Mouse (Mus musculus) intestine, postnatal 0 days (tissue): Measurements from ENCODE around the gene Shisal1. TPM values are rescaled to one million over a fixed set of nuclear protein-coding genes. Genes with fewer than 3 reads are reported as not detected.
A peak's percentile ranks its signal among the peaks of the same experiment; 100 is the strongest.

Experiments
- ATAC-seq: fragments of 200-750 bp; cut with Nextera tagmentation; 2 replicates; pipeline ENCODE4 v1.8.0; 2017; ENCODE audit warnings: mild to moderate bottlenecking, moderate TSS enrichment, moderate library complexity
- H3K27ac ChIP-seq: fragments of 300-500 bp; sonication (generic); 2 replicates; pipeline ENCODE4 v1.5.1; 2014; ENCODE audit warnings: mild to moderate bottlenecking, low read depth, low read length, moderate library complexity
- H3K27me3 ChIP-seq: fragments of 300-500 bp; sonication (generic); replicated peaks from 2 replicates; pipeline ENCODE4 v1.6.1; 2014; ENCODE audit warnings: low read length, mixed read lengths; ENCODE audit not compliant: control insufficient read depth, insufficient read depth
- H3K36me3 ChIP-seq: fragments of 300-500 bp; sonication (generic); 2 replicates; pipeline ENCODE4 v1.6.1; 2014; ENCODE audit warnings: mild to moderate bottlenecking, moderate library complexity; ENCODE audit not compliant: control insufficient read depth, insufficient read depth
- H3K4me1 ChIP-seq: fragments of 300-500 bp; sonication (generic); replicated peaks from 2 replicates; pipeline ENCODE4 v1.6.1; 2014; ENCODE audit warnings: antibody characterized with exemption, low read length, mixed read lengths; ENCODE audit not compliant: control insufficient read depth, insufficient read depth
- H3K4me2 ChIP-seq: fragments of 300-500 bp; sonication (generic); replicated peaks from 2 replicates; pipeline ENCODE4 v1.6.1; 2014; ENCODE audit warnings: low read depth, mild to moderate bottlenecking, moderate library complexity
- H3K4me3 ChIP-seq: fragments of 300-500 bp; sonication (generic); 2 replicates; pipeline ENCODE4 v1.5.1; 2014; ENCODE audit warnings: low read depth, low read length
- H3K9ac ChIP-seq: fragments of 300-500 bp; sonication (generic); 2 replicates; pipeline ENCODE4 v1.6.1; 2014; ENCODE audit warnings: mild to moderate bottlenecking, low read depth, low read length
- H3K9me3 ChIP-seq: fragments of 300-500 bp; sonication (generic); 2 replicates; pipeline ENCODE4 v1.6.1; 2016; ENCODE audit warnings: mixed run types; ENCODE audit not compliant: control insufficient read depth
- CTCF ChIP-seq: sonication (generic); IDR thresholded peaks from 2 replicates; pipeline ENCODE4 v1.5.1; 2016; ENCODE audit warnings: low read depth, mild to moderate bottlenecking, control low read depth, antibody characterized with exemption, moderate library complexity
- WGBS: fragments of 180-500 bp; shearing (Covaris S2); extraction: QIAGEN DNeasy Blood & Tissue Kit; methylation state at CpG from one replicate; pipeline ENCODE4 v1.1.7; 2014; 5-methylcytosine and 5-hydroxymethylcytosine counted together
- polyA plus RNA-seq: library from polyadenylated mRNA; unstranded; fragments of >200 nt; fragmentation: Nextera tagmentation; extraction: Ambion mirVana; gene quantifications from 2 replicates; pipeline ENCODE4 v1.2.1, GENCODE M21; 2015

Shisal1 gene
- polyA plus RNA-seq, 1 experiment from 2014 or later, result 0.70 TPM

DNA sequence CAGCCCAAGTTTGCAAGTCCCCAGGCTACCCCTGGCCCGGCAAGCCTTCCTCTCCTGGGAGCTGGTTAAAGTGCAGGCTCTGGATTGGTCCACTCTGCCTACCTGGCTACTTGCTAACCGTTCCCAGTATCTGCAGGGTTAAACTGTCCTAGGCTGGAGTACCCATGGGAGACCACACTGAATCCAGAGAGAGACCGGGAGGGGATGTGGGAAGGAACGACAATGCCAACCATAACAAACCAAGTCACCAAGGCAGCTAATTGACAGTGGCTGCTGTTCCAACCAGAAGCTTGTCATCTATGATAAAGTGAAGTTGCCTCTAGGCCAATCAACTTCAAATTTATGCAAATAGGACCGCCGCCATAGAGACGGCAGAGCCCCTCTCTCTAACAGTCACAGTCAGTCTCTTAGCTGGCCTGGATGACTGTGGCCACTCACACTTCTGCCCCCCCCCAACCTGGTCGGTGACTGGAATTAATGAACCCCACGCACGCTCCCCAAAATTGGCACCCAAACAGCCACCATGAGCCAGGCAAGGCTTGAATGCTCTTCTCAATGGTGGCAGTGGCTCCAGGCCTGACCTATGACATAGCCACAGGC, 13.2 kb downstream of the Shisal1 start:
- Histone ChIP-seq H3K36me3 (no peaks in the 10 kb centered on the region), H3K9me3 (no peaks in the 10 kb centered on the region), H3K4me2 (no peak overlapping the region), H3K9ac (no peak overlapping the region), H3K27me3 (no peaks in the 10 kb centered on the region), H3K4me1 (no peaks in the 10 kb centered on the region), H3K4me3 (no peak overlapping the region), H3K27ac (no peak overlapping the region)
- no peak for TF ChIP-seq CTCF
- WGBS, result 83% methylated on average over 10 of the region's 10 CpGs
- ATAC-seq, result no peak

DNA sequence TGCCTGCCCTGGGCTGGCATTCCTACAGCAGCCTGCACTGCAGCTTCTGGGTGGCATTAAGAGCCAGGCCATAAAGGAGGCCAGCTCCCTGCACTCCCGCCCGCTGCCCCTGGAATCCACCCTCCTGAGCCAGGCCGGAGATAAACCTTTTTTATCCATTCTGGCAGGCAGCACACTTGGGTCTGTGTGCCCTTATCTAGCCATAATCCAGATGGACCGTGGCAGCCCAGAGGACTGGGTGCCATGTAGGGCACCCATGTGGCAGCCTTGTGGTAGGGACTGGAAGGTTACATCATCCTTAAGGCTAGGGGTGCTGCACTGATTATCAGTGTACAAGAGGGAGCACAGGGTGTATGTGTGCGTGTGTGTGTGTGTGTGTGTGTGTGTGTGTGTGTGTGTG, 16.4 kb downstream of the Shisal1 start:
- Histone ChIP-seq H3K4me1 (no peaks in the 10 kb centered on the region), H3K9me3 (no peaks in the 10 kb centered on the region), H3K9ac (no peak overlapping the region), H3K27me3 (no peaks in the 10 kb centered on the region), H3K4me2 (no peak overlapping the region), H3K4me3 (no peak overlapping the region), H3K27ac (no peak overlapping the region), H3K36me3 (no peaks in the 10 kb centered on the region)
- 60% methylated on average over 5 of the region's 5 CpGs for WGBS
- TF ChIP-seq CTCF, result no peak
- ATAC-seq, result peak; percentile 8; the same call in 1 of the 2 replicates

DNA sequence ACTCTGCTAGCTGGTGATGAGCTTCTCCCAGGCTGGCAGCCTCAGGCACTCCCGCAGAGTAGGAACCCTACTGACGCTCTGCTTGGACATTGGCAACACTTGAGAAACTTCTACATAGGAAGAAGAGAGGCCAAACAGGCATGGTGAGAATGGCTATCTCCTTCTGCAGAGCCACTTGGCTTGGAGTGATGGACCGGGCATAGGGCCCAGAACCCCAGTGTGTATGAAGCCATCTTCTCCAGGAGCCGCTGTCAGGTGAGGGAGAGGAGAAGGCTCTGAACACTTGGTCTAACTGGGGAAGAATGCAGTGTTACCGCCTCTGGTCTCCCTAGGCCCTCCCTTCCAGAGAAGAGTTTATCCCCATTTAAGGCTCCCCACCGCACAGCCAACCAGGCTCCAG, 19.3 kb downstream of the Shisal1 start:
- 87% methylated on average over 6 of the region's 6 CpGs for WGBS
- H3K4me1 ChIP-seq, result no peaks in the 10 kb centered on the region
- no peak overlapping the region for H3K4me2 ChIP-seq
- no peak overlapping the region for H3K27ac ChIP-seq
- H3K4me3 ChIP-seq, result no peak overlapping the region
- no peak for TF ChIP-seq CTCF
- no peaks in the 10 kb centered on the region for H3K9me3 ChIP-seq
- H3K27me3 ChIP-seq, result no peaks in the 10 kb centered on the region
- H3K36me3 ChIP-seq, result no peaks in the 10 kb centered on the region
- no peak overlapping the region for H3K9ac ChIP-seq
- no peak for ATAC-seq

DNA sequence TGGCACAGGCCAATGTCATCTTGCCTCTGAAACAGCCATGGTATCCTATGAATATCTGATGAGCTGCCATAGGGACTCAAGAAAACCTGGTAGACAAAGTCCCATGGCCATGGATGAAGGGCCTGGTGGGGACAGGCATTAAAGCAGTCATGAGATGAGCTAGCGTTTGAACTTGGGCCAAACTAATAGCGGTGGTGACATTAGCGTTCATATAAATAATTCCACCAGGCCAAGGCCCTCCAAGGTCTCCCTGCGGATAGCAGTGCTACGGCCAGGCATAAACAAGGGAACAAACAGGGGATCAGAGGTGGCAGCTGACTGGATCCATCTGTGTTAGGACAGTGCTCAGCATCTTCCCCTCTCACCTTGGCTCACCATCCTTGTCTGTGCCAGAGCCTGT, 21.2 kb downstream of the Shisal1 start:
- H3K27me3 ChIP-seq, result no peaks in the 10 kb centered on the region

DNA sequence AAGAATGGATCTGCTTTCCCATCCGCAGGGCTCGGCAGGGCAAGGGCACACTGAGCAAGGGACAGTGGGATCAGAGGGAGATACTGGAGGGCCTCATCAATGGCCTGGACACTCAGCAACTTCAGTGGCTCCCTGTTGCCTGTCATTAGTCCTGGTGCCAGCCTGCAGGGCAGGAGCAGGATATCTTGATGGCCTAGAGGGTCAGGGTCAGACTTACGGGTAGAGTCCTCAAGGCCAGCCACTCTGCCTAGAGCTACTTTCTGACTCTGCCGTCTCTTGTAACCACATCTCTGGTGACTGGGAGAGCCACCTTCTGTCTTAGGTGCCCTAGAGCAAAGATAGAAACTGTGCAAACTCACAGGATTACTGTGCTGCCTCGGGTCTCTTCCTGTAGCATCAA, 23.1 kb downstream of the Shisal1 start:
- 77% methylated on average over 5 of the region's 5 CpGs for whole genome bisulfite sequencing
- no peak for ATAC-seq
- Histone ChIP-seq H3K9me3 (no peaks in the 10 kb centered on the region), H3K4me2 (no peak overlapping the region), H3K4me1 (no peaks in the 10 kb centered on the region), H3K27me3 (0 out of 2 replicates have a peak, but pooled peaks cover 4% of the 10 kb centered on the region), H3K4me3 (no peak overlapping the region), H3K36me3 (no peaks in the 10 kb centered on the region), H3K9ac (no peak overlapping the region), H3K27ac (no peak overlapping the region)
- no peak for TF ChIP-seq CTCF

More for the DNA sequence above, 21.2 kb downstream of the Shisal1 start:
- ATAC-seq, result no peak
- Histone ChIP-seq H3K4me2 (no peak overlapping the region), H3K4me1 (no peaks in the 10 kb centered on the region), H3K27ac (no peak overlapping the region), H3K36me3 (no peaks in the 10 kb centered on the region), H3K9me3 (no peaks in the 10 kb centered on the region), H3K9ac (no peak overlapping the region), H3K4me3 (no peak overlapping the region)
- 70% methylated on average over 5 of the region's 5 CpGs for WGBS
- no peak for TF ChIP-seq CTCF

DNA sequence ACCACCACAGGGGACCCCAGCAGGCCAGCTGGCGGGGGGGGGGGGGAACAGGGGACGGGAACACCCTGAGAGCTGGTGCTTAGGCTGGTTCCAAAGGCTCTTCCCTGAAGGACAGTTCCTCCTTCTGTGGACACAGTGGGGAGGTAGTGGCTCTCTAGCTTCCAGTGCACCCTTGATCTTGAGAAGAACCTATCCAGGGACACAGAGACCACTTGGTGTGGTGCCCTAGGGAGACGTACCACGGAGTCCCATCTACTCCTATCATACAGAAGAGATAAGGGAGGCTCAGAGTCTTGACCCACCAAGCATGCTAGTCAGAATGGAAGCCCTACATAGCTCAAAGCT, 28.7 kb downstream of the Shisal1 start:
- no peaks in the 10 kb centered on the region for H3K9me3 ChIP-seq
- no peak overlapping the region for H3K4me3 ChIP-seq
- no peak for ATAC-seq
- no peaks in the 10 kb centered on the region for H3K4me1 ChIP-seq
- no peak for TF ChIP-seq CTCF
- 0 out of 2 replicates have a peak, but pooled peaks cover 4% of the 10 kb centered on the region for H3K27me3 ChIP-seq
- no peaks in the 10 kb centered on the region for H3K36me3 ChIP-seq
- 72% methylated on average over 4 of the region's 4 CpGs for WGBS
- no peak overlapping the region for H3K27ac ChIP-seq
- no peak overlapping the region for H3K9ac ChIP-seq
- H3K4me2 ChIP-seq, result no peak overlapping the region
